27 mouse cellular contexts compared by ENCODE assay signal in genomic region chr1:186991473-186991872, GRCm38 (mm10). TPM values are rescaled to one million over a fixed set of nuclear protein-coding genes. Genes with fewer than 3 reads are reported as not detected.
A peak's percentile ranks its signal among the peaks of the same experiment; 100 is the strongest.
DNase-seq lines count a peak whose midpoint lies in the region; ATAC-seq and TF ChIP-seq lines count a peak whose summit lies in the region.
"Had no signal": no experiment of that assay in that cellular context is flagged by ENCODE, and none has a peak within 500 bp of the region (broad histone marks: within the 10 kb centered on the region; RNA-seq: fewer than 3 reads in every experiment).

No protein-coding gene starts in this region.

- H3K9me3 ChIP-seq in hindbrain, postnatal 0 days (ENCODE audit: low read length): 0 out of 2 replicates have a peak, but pooled peaks cover 3% of the 10 kb centered on the region
- H3K9me3 ChIP-seq in hindbrain, embryonic 13.5 days: no peaks in the 10 kb centered on the region
- H3K9me3 ChIP-seq: limb, embryonic 13.5 days; neural tube, embryonic 15.5 days; stomach, embryonic 15.5 days had no signal

- no peaks in the 10 kb centered on the region for H3K36me3 ChIP-seq in hindbrain, postnatal 0 days (ENCODE audit: insufficient read depth, low read length)
- no peaks in the 10 kb centered on the region for H3K36me3 ChIP-seq in hindbrain, embryonic 13.5 days
- H3K36me3 ChIP-seq: limb, embryonic 13.5 days; liver, embryonic 12.5 days; neural tube, embryonic 15.5 days; stomach, embryonic 15.5 days had no signal

- no peak overlapping the region for H3K27ac ChIP-seq in hindbrain, postnatal 0 days
- no peak overlapping the region for H3K27ac ChIP-seq in hindbrain, embryonic 13.5 days
- H3K27ac ChIP-seq in gastrocnemius, adult 2 months: no peak overlapping the region
- H3K27ac ChIP-seq: layer of hippocampus, adult 2 months; limb, embryonic 13.5 days; liver, embryonic 12.5 days; neural tube, embryonic 15.5 days; stomach, embryonic 15.5 days had no signal

- TF ChIP-seq CTCF in hindbrain, postnatal 0 days (IDR thresholded peaks at IDR 0.05; ENCODE audit: low read depth): no peak
- TF ChIP-seq CTCF in gastrocnemius, adult 2 months (IDR thresholded peaks at IDR 0.05): no peak

- no peak overlapping the region for H3K9ac ChIP-seq in hindbrain, postnatal 0 days (replicated peaks; ENCODE audit: low read length)
- no peak overlapping the region for H3K9ac ChIP-seq in hindbrain, embryonic 13.5 days
- H3K9ac ChIP-seq: limb, embryonic 13.5 days; liver, embryonic 12.5 days; neural tube, embryonic 15.5 days; stomach, embryonic 15.5 days had no signal

- DNase-seq in cerebellum, postnatal 10 days: peak; percentile 72 to 83
- DNase-seq in cerebellum, postnatal 25 days: no peak
- peak; percentile 30 for DNase-seq in hindbrain, postnatal 0 days (ENCODE audit: low spot score)
- DNase-seq in right cerebral cortex, adult 18-20 months: peak; percentile 7
- DNase-seq in right cerebral cortex, postnatal 14 days: no peak
- no peak for DNase-seq in gastrocnemius, adult 2 months
- no peak for DNase-seq in kidney, adult 8-10 months
- DNase-seq: cerebellum, adult 11-12 months; gastrocnemius, postnatal 36 days; kidney, postnatal 25 days; lung, adult 18-20 months; lung, postnatal 10 days; right cerebral cortex, postnatal 4 days; thymus, postnatal 25 days had no signal

- no peaks in the 10 kb centered on the region; the same call in 1 of the 2 replicates for H3K4me1 ChIP-seq in hindbrain, postnatal 0 days (ENCODE audit: insufficient read depth, low read length)
- H3K4me1 ChIP-seq in hindbrain, embryonic 13.5 days (replicated peaks): peaks cover 11% of the 10 kb centered on the region
- H3K4me1 ChIP-seq: liver, embryonic 12.5 days; neural tube, embryonic 15.5 days; stomach, embryonic 15.5 days had no signal

- 38% methylated on average over 6 of the region's 6 CpGs for WGBS in hindbrain, postnatal 0 days
- 58% methylated on average over 6 of the region's 6 CpGs for WGBS in hindbrain, embryonic 13.5 days

- H3K27me3 ChIP-seq in hindbrain, postnatal 0 days (ENCODE audit: insufficient read depth, low read length): no peaks in the 10 kb centered on the region
- H3K27me3 ChIP-seq in hindbrain, embryonic 13.5 days: no peaks in the 10 kb centered on the region
- H3K27me3 ChIP-seq: limb, embryonic 13.5 days; liver, embryonic 12.5 days; stomach, embryonic 15.5 days had no signal

- H3K4me3 ChIP-seq in hindbrain, postnatal 0 days (ENCODE audit: low read length): no peak overlapping the region
- no peak overlapping the region for H3K4me3 ChIP-seq in hindbrain, embryonic 13.5 days
- H3K4me3 ChIP-seq in gastrocnemius, adult 2 months: no peak overlapping the region
- H3K4me3 ChIP-seq: layer of hippocampus, adult 2 months; limb, embryonic 13.5 days; liver, embryonic 12.5 days; neural tube, embryonic 15.5 days; stomach, embryonic 15.5 days had no signal

- ATAC-seq in hindbrain, postnatal 0 days: peak; percentile 32; the same call in 1 of the 2 replicates
- ATAC-seq in hindbrain, embryonic 13.5 days (ENCODE audit: low FRiP score): no peak
- ATAC-seq: hindbrain, embryonic 16.5 days; intestine, embryonic 16.5 days; liver, embryonic 12.5 days had no signal

- no peak overlapping the region for H3K4me2 ChIP-seq in hindbrain, postnatal 0 days (ENCODE audit: low read depth, low read length)
- H3K4me2 ChIP-seq in hindbrain, embryonic 13.5 days: no peak overlapping the region
- H3K4me2 ChIP-seq: limb, embryonic 13.5 days; liver, embryonic 12.5 days; neural tube, embryonic 15.5 days; stomach, embryonic 15.5 days had no signal

- intact Hi-C loops in gastrocnemius, adult 2 months (cut with DNase I): no loop called here

RNA-seq across cellular contexts. Expression of gene D1Pas1, which starts 24.3 kb away (rescaled TPM):
- total RNA-seq in hindbrain, postnatal 0 days (2014; rRNA removed): not detected in 2 replicates
- polyA plus RNA-seq in hindbrain, postnatal 0 days (2015; fragmentation: Nextera tagmentation; extraction: Ambion mirVana): 0.14 TPM in 1 of 2 replicates, not detected in the other
- polyA plus RNA-seq in hindbrain, embryonic 13.5 days (2015; fragmentation: Nextera tagmentation; extraction: Ambion mirVana): 0.21 and 0.23 TPM in 2 replicates
- total RNA-seq in gastrocnemius, adult 2 months (2021): not detected
- total RNA-seq: adrenal gland, postnatal 36 days; gastrocnemius, postnatal 36 days; hematopoietic stem cell, adult 5-6 weeks; layer of hippocampus, postnatal 25 days had no signal
- polyA plus RNA-seq: embryonic facial prominence, embryonic 14.5 days; kidney, embryonic 14.5 days; liver, embryonic 12.5 days had no signal

Comparison
In these comparisons a context has a peak if more than half of its experiments do, and no peak if none do; other contexts are left out.
1. DNase-seq: peak in cerebellum, postnatal 10 days (2 of 2), hindbrain, postnatal 0 days (single experiment) and right cerebral cortex, adult 18-20 months (single experiment); none in cerebellum, postnatal 25 days (0 of 2), right cerebral cortex, postnatal 14 days (single experiment), gastrocnemius, adult 2 months (single experiment) and kidney, adult 8-10 months (0 of 2).